Mouse (Mus musculus): ENCODE measurements at regions not wholly inside any gene's neighbourhood (a gene's known extent, or its start where the extent isn't known, plus 50 kb on each side); places are given as distances from the start of the nearest gene placed in this dataset.

DNA sequence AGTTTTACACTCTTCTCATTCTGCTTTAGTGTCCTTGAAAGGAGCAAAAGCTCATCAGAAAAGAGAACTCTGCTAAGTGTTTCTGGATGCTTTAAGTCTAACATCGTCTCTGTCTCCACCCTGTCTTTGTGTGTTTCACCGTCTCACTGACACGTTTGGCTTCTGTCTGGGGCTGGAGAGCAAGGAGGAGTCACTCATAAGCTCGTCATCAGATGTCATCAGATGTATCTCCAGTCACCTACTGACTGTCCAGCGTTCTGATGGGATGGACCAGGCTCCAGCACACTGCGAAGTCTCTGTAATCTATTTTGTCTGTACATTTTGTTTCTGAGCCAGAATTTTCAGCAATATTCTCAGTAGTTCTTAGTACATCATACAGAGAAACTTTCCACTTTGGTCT is 283.4 kb upstream of the Arglu1 start:
- TF ChIP-seq CTCF (IDR thresholded peaks at IDR 0.05; ENCODE audit: low read depth) (no peak), EP300 (IDR thresholded peaks at IDR 0.05; ENCODE audit: low read depth) (no peak)
